Mouse (Mus musculus): Measurements from ENCODE around the gene Rgs5. TPM values are rescaled to one million over a fixed set of nuclear protein-coding genes. Genes with fewer than 3 reads are reported as not detected.

Rgs5 gene
- polyA plus RNA-seq, 3 experiments from 2014 or later, result 0.13 to 0.16 TPM; not detected in 1

- ATAC-seq, result no peak
Observed at GRCm38 (mm10) chr1:169730599-169731100, 75.3 kb downstream of the Rgs5 start.

GRCm38 (mm10) chr1:169736139-169736538 lies 80.8 kb downstream of the Rgs5 start:
- no peak for ATAC-seq

- ATAC-seq, result no peak
Observed at GRCm38 (mm10) chr1:169737231-169737630, 81.9 kb downstream of the Rgs5 start.

GRCm38 (mm10) chr1:169741147-169741546 lies 85.8 kb downstream of the Rgs5 start:
- ATAC-seq, result no peak

Other genes with a start within 250 kb of the Rgs5 start
- gene Nuf2, start 124.0 kb upstream of the Rgs5 start, polyA plus RNA-seq (2017; shearing (Covaris generic)), result 10 to 100 TPM in 1 of 3 experiments, 1 to 10 TPM in 2; 4.3 to 46.6 (median 4.6) TPM
- gene Rgs4, start 92.1 kb downstream of the Rgs5 start, polyA plus RNA-seq (2017; shearing (Covaris generic)), result not detected